Mouse (Mus musculus) NIH3T3 (cell line): ENCODE data around the gene Ift122.
A peak's percentile ranks its signal among the peaks of the same experiment; 100 is the strongest.

Experiments
- DNase-seq: peaks from one replicate; pipeline ENCODE4 v3.0.0-alpha.2; 2012; ENCODE audit warnings: low read depth

Gene Ift122

DNA sequence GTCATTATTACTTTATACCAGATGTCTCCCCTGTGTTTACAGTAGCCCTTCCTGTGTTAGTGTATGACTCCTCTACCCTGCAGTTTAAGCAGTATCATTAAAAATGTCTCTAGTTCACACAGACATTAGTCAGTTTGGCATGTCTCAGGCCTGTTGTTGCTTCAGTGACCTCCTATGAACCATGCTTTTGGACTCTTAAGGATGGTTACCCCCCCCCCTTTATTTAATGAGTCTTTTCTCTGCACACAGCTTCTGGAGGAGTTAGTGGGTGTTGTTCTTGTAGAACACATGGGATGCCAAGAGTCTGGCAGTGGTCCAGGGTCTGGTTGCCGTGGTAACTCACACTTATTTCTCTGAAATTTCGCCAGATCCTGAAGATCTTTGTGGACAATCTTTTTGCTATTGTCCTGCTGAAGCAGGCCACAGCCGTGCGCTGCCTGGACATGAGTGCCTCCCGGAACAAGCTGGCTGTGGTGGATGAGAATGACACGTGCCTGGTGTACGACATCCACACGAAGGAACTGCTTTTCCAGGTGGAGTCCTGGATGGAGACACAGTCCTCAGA is 38.3 kb downstream of the Ift122 start:
- peak; percentile 86 for DNase-seq

DNA sequence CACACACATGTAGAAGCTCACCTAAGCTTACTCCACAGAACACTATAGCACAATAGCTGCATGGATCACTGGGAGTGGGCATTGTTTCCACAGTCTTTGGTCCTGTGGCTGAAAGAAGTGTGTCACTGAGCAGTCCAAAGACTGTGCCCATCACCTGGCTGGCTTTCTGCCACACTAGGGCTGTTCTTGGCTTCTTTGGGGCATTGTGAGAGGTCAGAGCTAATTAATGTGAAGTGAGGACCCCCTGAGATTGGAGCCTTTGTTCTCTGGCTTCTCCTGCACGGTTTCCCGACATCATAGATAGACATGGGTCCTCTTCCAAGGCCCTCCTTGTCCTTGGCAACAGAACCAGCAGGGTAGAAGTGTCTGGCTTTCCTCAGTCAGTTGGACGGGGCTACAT is 39.1 kb downstream of the Ift122 start:
- DNase-seq, result no peak

DNA sequence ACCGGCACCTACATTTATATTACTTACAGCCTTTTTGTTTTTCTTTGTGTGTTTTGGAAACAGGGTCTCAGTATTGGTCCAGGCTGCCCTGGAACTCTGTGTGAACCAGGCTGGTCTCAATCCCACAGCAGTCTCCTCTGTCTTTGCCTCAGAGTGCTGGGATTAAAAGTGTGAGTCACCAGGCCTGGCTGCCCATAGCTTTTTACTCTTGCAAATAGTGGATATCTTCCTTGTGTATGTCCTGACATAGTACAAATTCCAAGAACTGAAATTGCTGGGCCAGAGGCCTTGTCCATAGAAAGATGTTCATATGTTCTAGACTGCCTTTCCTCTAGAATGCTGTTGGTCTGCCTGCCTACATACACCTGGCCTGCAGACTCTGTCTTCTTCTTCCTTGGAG is 43.1 kb downstream of the Ift122 start:
- peak; percentile 76 for DNase-seq

DNA sequence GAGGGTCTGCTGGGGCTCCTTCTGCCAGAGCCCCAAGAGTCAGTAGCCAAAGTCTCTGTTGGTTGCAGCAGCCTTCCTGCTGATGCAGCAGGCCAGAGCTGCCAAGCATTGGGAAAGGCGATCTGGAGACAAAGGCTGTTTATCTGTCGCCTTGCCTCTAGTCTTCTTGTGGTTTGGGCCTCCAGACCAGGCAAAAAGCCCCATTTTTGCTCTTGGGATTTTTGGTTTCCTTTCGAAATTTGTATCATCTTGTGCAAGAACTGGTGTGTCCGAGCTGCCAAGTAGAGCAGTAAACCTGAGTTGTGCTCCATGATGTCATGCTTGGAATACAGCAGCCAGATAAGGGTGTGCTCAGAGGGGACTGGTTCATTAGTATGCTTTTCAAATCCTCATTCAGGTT is 43.8 kb downstream of the Ift122 start:
- peak; percentile 94 for DNase-seq

DNA sequence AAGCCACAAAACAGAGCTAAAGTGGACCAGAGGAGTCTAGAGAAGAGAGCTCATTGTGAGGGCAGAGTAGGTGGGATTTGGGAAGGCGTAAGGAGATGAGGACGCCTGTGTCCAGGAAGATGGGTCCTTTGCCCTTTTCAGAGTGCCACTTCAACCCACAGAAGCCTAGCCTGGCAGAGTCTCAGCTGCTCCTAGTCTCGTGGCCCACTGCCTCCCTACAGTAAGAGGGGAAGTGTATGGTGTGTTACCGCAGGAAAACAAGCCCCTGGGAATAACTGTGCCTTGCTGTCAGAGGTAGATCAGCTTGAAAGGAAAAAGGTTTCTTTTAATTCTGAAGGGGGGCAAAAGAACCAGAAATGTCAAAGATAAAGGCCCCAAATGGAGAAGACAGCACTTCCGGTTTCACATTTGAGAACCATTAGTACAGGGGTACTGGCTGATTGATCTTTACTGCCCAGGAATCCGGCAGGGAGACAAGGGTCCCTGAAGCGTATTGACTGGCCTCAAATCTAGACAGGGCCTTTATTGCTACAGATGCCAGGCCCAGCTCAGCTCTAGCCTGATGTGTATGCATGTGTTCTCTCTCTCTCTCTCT is 44.8 kb downstream of the Ift122 start:
- no peak for DNase-seq

DNA sequence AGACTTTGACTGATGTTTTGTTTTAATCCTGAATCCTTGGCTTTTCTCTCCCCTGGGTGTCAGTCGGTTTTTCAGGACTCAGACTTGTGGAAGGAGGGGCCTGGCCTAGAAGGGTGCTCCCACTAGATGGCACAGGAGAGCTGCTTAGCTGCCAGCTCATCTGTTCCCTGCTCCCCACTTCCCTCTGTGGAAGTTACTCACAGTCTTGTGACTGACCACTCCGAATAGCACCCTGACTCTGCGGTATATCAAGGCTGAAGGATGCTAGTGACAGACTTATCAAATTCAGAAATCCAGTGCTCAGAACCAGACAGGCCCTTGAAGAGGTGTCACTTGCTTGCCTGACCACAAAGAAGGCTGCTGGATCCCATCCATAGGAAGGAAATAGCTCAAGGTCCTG is 47.8 kb downstream of the Ift122 start:
- peak; percentile 93 for DNase-seq

DNA sequence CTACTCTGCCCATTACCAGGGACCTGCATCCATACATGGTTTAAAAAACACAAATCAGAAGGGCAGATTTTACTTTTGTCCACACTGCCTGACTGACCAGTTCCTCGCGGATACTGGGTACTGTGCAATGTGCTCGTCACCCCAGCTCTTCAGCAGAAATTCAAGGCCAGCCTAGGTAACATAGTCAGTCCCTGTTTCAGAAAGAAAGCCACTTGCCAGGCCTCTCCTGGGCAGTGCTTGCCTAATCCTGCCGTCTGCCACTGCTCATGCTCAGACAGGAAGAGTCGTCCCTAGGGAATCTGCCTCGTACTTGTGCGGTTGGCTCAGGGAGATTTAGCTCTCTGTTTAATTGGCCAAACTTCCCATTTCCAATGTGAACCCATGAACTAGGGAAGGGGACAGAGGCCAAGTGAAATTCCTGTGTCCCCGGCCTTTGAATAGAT is 48.2 kb downstream of the Ift122 start:
- DNase-seq, result peak; percentile 78

DNA sequence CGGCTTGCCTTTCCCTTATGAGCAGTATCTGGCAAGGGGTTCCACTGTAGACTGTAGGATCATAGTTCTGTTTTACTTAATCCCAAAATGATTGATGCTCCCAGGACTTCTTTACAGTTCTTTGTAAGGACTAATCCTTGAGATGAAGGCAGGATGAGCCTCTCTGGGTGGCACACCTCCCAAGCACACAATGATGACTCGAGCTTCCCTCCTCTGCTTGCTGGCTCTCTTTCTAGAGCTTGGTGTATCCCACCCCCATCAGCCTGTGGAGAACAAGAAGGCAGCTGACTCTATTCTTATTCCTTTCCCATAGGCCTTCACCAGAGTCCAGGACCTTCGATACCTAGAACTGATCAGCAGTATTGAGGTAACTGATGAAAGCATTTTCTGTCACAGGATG is 49.3 kb downstream of the Ift122 start:
- DNase-seq, result peak; percentile 41

DNA sequence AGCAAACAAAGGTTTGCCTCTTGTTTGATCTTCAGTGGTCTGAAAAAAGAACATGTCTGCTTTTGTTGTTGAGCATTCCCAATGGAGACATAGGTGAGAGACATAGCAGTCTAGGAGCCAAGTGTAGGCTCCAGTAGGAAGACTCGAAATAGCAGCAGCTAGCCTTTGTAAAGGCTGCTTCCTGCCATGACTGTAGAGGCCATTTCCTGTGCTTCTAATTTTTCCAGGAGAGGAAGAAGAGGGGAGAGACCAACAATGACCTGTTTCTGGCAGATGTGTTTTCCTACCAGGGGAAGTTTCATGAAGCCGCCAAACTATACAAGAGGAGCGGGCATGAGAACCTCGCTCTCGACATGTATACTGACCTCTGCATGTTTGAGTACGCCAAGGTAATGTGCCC is 52.3 kb downstream of the Ift122 start:
- DNase-seq, result no peak

DNA sequence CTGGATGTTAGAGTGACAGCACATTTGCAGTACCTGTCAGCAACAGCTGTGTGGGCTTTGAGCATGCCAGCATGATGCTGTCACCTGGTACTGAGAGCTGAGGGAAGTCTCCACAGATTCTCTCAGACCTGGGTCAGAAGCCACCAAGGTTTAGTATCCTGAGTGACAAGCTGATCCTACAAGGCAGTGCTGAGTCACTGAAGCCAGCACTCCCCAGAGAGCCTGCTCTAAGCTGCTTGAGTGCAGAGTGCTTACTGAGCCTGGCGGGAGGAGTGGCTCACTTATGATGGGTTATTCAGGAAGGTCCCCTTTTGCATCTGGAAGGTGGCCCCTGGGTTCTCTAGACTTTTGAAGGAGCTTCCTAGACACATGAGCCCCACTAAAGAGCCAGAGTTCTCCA is 53.2 kb downstream of the Ift122 start:
- DNase-seq, result no peak

DNA sequence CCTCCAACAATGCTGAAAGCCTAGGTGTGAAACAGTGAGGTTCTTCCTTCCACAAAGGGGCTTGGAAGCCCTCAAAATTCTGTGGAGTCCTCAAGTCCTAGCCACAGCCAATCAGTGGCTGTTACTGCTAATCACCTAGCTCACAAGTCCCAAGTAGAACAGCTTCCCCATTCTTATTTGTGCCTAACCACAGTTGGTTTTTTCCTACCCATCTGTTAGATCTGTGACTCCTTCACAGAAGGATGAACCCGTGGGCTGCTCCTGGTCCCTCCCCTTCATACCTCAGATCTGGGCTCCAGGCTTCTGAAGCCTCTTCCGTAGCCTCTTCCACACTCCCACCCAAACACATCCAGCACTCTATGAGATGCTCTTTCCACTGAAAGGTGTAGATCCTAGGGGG is 53.6 kb downstream of the Ift122 start:
- DNase-seq, result no peak

DNA sequence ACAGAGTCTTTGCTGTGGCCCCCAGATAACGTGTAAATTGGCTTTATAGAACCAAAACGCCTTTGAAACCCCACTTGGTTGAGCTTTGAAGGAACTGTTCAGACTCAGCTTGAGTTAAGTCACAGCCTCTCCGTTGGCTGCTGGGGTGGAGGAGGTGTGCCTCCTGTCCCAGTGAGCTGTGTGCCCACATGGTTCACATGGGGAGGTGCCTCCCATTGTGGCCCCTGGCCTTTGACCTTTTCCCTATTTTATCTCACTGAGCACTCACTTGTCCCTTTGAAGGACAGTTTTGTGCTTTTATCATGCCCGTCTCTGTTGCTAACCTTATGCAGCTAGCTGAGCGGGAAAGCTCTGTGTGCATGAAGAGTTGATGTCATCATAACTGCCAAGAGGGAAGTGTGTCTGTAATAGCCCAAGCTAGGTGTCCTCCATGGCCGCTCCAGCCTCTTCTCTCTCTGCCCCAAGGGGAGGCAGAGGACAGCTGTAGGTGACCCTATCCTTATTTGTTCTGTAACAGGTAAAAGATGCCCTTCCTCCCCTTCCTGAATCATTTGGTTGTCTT is 55.2 kb downstream of the Ift122 start:
- no peak for DNase-seq

DNA sequence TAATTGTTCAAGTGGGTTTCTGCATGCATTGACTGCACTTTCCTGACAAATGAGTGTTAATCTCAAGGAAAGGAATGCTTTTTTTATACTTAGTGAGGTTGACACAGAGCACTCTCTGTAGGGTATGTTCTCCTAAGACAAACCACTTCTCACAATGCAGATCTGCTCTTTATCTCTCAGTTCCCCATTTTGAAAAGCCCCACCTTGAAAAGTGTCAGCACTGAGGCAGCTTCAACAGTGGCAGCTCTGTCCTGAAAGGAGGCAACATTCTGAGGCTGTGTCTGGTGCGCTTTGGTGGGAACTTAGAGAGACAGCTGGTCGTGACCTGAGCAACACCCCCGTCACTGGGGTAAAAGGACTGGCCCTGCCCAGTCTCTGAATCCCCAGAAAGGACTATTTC is 55.8 kb downstream of the Ift122 start:
- DNase-seq, result no peak

DNA sequence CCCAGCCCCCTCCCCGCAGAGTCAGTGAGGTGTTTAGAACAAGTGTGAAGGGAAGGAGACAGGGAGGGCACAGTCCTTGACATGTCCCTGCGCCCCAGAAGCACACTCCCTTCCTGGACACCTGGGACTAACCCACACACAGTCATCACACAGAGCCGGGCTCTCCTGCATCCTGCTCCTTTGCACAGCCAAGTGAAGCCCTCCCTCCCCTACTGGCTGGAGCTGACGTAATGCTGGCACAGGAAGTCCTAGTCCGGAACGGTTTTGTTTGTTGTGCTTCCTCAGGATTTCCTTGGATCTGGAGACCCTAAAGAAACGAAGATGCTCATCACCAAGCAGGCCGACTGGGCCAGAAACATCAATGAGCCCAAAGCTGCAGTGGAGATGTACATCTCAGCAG is 56.7 kb downstream of the Ift122 start:
- DNase-seq, result no peak

DNA sequence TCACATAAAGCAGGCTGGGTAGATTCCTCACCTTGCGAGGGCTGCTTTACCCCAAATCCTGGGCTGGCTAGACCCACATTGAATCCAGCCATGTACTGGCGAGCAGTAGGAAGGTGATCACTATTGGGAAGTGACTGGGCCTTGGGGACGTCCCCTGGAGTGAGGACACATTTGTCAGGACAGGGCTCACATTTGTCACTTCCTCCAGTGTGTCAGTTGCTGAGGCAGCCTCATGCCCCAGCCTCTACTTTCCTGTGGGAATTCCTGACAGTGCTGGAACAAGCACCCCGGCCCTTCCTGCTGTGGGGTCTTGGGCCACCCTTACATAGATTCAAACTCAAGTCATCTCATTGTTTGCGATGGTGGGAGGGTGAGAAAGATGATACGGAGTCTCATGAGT is 58.5 kb downstream of the Ift122 start:
- no peak for DNase-seq

DNA sequence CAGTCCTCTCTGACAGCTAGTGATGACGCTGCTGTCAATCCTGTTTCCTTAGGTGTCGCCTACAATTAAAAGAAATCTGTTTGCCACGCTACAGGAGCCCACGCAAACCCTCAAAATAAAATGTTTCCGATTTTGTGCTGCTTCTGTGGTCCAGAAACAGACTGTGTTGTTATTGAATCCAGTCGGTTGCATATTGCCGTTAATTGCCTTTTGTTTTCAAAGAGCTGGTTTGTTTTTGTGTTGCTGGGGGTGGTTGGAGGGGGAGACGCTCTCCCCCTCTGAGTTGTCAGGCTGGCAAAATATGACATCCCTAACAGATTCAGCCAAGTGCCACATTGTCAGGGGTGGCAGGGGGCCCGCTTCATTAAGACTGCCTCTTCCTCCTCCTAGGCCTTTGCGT is 60.2 kb downstream of the Ift122 start:
- DNase-seq, result no peak

DNA sequence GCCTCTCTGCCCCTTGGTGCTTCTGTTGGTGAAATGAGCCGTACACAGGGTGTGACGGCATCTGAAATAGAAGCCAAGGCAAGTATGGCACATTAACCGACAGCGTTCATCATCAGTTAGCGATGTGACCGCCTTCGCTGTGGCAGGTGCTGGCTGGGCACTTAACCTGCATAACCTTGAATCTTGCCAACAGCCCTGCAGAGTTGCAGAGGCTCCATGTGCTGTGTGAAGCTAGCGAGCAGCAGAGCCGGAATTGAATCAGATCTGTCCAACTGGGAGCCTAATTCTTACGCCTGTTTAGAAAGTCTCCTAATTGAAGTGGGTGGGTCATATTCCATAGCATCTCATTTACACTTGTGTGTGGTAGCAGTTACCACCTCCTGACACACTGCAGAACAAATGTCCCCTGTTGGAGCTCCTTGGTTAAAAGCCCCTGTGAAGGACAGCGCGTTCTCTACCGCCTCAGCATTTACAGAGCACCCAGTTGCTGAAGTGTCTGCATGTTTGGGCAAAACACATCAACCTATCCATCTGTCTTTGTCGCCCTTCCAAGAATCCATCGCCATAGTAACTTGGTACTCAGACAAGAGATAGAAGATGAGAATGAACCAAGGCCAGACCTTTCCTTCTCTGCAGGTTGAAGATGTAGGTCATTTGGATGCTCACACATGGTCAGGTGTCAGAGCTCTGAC is 61.4 kb downstream of the Ift122 start:
- DNase-seq, result no peak

DNA sequence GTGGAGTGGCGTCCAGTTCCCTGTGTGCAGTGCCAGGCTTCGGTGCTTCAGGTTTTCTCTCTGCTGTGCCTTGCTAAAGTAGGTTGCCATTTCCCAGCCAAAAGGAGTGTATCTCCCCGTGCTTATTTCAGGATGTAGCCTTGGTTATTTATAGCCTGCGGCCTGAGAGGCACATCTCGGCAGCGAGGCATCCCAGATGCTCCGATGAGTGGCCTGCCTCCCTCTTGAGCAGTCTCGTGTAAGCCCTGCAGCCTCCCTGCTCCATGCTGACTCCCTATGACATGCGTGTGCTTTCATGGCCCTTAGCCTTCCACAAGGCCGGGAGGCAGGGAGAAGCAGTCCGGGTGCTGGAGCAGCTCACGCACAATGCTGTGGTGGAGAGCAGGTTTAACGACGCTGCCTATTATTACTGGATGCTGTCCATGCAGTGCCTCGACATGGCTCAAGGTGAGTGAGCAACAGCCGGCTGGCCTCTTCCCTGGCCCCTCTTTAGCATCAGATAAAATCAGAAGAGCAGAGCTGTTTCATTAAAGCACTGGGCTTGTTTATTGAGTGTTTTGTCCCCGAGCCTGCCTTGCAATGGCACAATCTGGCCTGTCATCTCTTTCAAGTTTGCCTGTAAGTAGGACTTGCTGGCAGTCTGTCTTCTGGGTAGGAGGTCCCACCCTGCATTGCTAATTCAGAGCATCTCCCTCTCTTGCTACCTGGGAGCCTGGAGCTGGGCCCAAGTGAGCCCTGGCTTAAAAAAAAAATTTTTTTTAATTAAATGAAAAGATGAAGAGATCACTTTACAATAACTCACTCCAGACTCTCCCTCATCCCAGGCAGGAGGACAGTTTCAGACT is 62.6 kb downstream of the Ift122 start:
- no peak for DNase-seq

DNA sequence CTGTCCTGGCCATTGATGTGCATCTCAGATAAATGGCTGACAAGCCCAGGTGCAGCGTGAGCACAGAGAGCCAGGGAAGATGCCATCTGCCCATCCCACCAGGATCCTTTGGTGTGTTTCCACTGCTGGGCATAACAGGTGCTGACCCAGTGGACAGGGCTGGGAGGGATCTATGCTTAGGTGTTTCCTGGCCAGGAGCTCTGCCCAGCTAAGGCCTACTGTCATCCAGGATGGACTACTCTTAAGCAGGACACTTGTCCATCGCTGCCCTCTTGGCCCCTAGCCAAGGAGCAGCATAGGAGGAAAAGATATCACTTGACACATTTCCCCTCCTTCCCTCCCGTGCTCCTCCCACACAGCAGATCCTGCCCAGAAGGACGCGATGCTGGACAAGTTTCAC is 63.3 kb downstream of the Ift122 start:
- DNase-seq, result no peak

DNA sequence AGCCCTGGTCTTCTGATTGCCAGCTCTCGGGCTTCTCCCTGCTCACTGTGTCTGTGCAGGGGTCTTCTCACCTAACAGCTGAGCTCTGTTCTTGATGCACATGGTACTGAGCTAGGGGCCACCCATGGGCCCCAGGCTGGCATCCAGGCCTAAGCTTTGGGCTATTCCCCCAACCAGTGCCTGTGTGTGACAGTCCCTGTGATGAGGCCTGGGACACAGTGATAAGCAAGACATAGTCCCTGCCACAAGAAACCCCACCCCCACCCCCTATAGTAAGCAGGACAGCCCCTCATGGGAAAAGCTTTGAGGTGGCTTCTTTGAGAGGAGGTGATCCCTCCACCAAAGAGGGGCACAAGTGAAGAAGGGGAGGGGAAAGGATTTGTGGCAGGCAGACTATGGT is 65.3 kb downstream of the Ift122 start:
- DNase-seq, result no peak

DNA sequence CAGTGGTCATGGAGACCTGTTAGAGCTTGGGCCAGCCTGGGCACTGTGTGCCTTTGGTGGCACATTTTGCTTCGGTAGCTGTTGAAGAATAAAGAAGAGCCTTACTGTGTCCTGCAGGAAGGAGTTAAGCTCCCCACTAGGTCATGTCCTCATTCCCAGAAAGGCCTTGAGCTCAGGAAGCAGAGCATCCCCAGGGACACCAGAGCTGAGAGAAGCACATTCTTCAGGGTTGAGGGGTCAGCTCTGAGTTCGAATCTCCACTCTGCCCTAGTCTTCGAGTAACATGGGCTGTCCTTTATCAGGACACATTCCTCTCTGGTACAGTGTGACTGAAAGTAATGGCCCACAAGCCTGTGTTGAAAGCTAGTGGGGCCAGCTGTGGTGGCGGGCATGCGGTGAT is 66.6 kb downstream of the Ift122 start:
- DNase-seq, result no peak

DNA sequence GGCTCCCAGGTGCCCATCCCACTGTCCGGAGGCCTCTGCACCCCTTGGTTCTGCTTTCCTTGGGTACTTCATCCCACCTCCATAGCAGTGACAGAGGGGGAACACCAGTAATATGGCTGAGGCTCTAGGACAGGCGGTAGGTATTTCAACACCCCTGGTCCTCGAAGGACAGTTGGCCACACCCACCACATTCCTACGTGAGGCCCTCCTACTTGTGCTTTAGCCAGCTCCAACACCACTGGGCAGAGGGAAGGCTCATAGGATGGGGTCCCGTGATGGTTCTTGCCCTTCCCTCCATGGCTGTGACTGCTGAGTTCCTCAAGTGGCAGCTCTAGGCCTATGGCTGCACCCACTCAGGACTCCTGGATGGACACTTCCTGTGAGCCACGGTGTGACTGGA is 71.6 kb downstream of the Ift122 start:
- peak; percentile 40 for DNase-seq

DNA sequence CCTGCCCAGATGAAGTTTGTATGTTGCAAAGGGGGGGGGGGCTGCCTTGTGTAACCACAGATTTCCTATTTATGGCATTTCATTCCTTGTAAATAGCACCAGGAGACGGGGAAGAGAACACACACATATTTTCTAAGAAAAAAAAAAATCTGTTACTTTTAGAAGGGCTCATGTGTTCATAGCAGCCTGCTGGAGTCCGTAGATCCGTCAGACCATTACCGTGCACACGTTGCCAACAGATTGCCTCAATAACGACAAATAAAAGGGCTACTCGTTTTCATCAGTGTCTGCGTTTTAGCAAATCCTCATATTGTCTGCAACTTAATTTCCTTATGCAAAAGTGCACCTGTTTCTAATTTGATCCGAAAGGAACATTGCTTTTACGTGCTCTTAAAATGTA is 73.1 kb downstream of the Ift122 start:
- DNase-seq, result no peak
